Mouse (Mus musculus) left cerebral cortex, adult 18-20 months (tissue): ENCODE data around the gene Dnm1. TPM values are rescaled to one million over a fixed set of nuclear protein-coding genes. Genes with fewer than 3 reads are reported as not detected.
"Not testable (repeated sequence)": the region's sequence is repeated elsewhere in the genome, so short reads cannot be mapped to it uniquely, and the experiment has no call there.

Experiments
- DNase-seq, 2 experiments: peaks; one replicate each; pipeline ENCODE4 v3.0.0; 2021 to 2022; ENCODE audit warnings: low spot score in 2 of 2, mixed read lengths in 1 of 2
- total RNA-seq, 2 experiments: library from RNA; stranded (reverse); gene quantifications; 2 replicates each; pipeline ENCODE4 v1.2.3; 2021

The Dnm1 gene
- total RNA-seq, 2 experiments from 2014 or later: 1,236 to 1,244 TPM

- no peak for DNase-seq
Measured at GRCm38 (mm10) chr2:32315751-32316150, 37.4 kb downstream of the Dnm1 start.

GRCm38 (mm10) chr2:32314831-32315230 lies 38.3 kb downstream of the Dnm1 start:
- DNase-seq: no peak

GRCm38 (mm10) chr2:32312318-32312964 lies 40.7 kb downstream of the Dnm1 start:
- peak in 1 of 2 experiments; percentile 69 for DNase-seq

- no peak for DNase-seq
Measured at GRCm38 (mm10) chr2:32311443-32312317, 41.5 kb downstream of the Dnm1 start.

- DNase-seq: no peak
Measured at GRCm38 (mm10) chr2:32310096-32310845, 42.9 kb downstream of the Dnm1 start.

- DNase-seq: no peak
Measured at GRCm38 (mm10) chr2:32308870-32309568, 44.1 kb downstream of the Dnm1 start.

GRCm38 (mm10) chr2:32307941-32308760 lies 45.0 kb downstream of the Dnm1 start:
- DNase-seq: peak in 1 of 2 experiments; percentile 78

- DNase-seq: no peak
Measured at GRCm38 (mm10) chr2:32307247-32307798, 45.8 kb downstream of the Dnm1 start.

- DNase-seq: no peak
Measured at GRCm38 (mm10) chr2:32306176-32306575, 47.0 kb downstream of the Dnm1 start.

- DNase-seq: no peak
Measured at GRCm38 (mm10) chr2:32305668-32306067, 47.5 kb downstream of the Dnm1 start.

GRCm38 (mm10) chr2:32304145-32304832 lies 48.8 kb downstream of the Dnm1 start:
- peak in 1 of 2 experiments; percentile 70 for DNase-seq

- DNase-seq: no peak
Measured at GRCm38 (mm10) chr2:32302952-32303351, 50.2 kb downstream of the Dnm1 start.

- DNase-seq: no peak
Measured at GRCm38 (mm10) chr2:32299469-32299868, 53.7 kb downstream of the Dnm1 start.

GRCm38 (mm10) chr2:32295842-32296241 lies 57.3 kb downstream of the Dnm1 start:
- DNase-seq: not testable (repeated sequence)

- DNase-seq: no peak
Measured at GRCm38 (mm10) chr2:32295285-32295684, 57.9 kb downstream of the Dnm1 start.

GRCm38 (mm10) chr2:32294348-32294747 lies 58.8 kb downstream of the Dnm1 start:
- no peak for DNase-seq

- DNase-seq: no peak
Measured at GRCm38 (mm10) chr2:32289578-32289977, 63.6 kb downstream of the Dnm1 start.

- DNase-seq: no peak
Measured at GRCm38 (mm10) chr2:32288371-32288931, 64.7 kb downstream of the Dnm1 start.

- peak; percentile 98 to 99 for DNase-seq
Measured at GRCm38 (mm10) chr2:32287923-32288367, 65.2 kb downstream of the Dnm1 start, which contains the start of gene Swi5. Swi5 (minus strand) TSS chr2:32288075.
